Mouse (Mus musculus): ENCODE measurements around the gene Sp8. TPM values are rescaled to one million over a fixed set of nuclear protein-coding genes. Genes with fewer than 3 reads are reported as not detected.

Gene Sp8
- polyA plus RNA-seq, 1 experiment: not detected

- 8% methylated on average over 15 of the region's 15 CpGs for WGBS
- no peaks in the 10 kb centered on the region for H3K4me1 ChIP-seq (ENCODE audit: control insufficient read depth, insufficient read depth, low read length)
- no peak for DNase-seq
- H3K4me3 ChIP-seq (replicated peaks; ENCODE audit: extremely low read depth, low read depth, low read length): no peak overlapping the region
- TF ChIP-seq CTCF (IDR thresholded peaks at IDR 0.05; ENCODE audit: insufficient read depth, low read length): no peak
- TF ChIP-seq POLR2A (IDR thresholded peaks at IDR 0.05; ENCODE audit: borderline replicate concordance, extremely low read depth, low read depth, low read length): no peak
These were observed 5.8 kb upstream of the Sp8 start for GRCm38 (mm10) chr12:118840301-118840700.

DNA sequence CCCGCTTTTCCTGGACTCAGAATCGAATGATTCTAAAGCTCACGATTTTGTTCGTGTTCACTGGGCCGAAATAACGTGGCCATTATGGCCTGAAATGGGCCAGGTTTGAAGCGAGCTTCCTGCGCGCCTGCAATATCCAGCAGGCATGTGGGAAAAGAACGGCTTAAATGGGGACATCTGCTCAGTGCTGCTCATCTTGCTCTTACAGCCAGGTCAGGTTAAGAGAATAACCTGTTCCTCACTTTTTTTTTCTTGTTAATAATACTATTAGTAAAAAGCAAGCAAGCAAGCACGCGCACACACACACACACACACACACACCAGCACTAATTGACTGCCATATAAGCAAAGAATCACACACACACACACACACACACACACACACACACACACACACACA lies 5.3 kb upstream of the Sp8 start:
- no peak overlapping the region for H3K4me3 ChIP-seq (replicated peaks; ENCODE audit: extremely low read depth, low read depth, low read length)
- DNase-seq: no peak
- H3K4me1 ChIP-seq (ENCODE audit: control insufficient read depth, insufficient read depth, low read length): no peaks in the 10 kb centered on the region
- TF ChIP-seq POLR2A (IDR thresholded peaks at IDR 0.05; ENCODE audit: borderline replicate concordance, extremely low read depth, low read depth, low read length): no peak
- WGBS: 5% methylated on average over 12 of the region's 12 CpGs

- WGBS: 9% methylated on average over 5 of the region's 5 CpGs
- DNase-seq: no peak
- Histone ChIP-seq H3K4me1 (ENCODE audit: control insufficient read depth, insufficient read depth, low read length) (peaks cover 1% of the 10 kb centered on the region; the same call in 1 of the 2 replicates), H3K4me3 (replicated peaks; ENCODE audit: extremely low read depth, low read depth, low read length) (no peak overlapping the region)
- TF ChIP-seq POLR2A (IDR thresholded peaks at IDR 0.05; ENCODE audit: borderline replicate concordance, extremely low read depth, low read depth, low read length): no peak
- TF ChIP-seq CTCF (IDR thresholded peaks at IDR 0.05; ENCODE audit: insufficient read depth, low read length): no peak
These were observed 4.7 kb upstream of the Sp8 start for GRCm38 (mm10) chr12:118841381-118841922.

GRCm38 (mm10) chr12:118841971-118842550 lies 4.1 kb upstream of the Sp8 start:
- TF ChIP-seq POLR2A (IDR thresholded peaks at IDR 0.05; ENCODE audit: borderline replicate concordance, extremely low read depth, low read depth, low read length) (no peak), CTCF (IDR thresholded peaks at IDR 0.05; ENCODE audit: insufficient read depth, low read length) (no peak)

DNA sequence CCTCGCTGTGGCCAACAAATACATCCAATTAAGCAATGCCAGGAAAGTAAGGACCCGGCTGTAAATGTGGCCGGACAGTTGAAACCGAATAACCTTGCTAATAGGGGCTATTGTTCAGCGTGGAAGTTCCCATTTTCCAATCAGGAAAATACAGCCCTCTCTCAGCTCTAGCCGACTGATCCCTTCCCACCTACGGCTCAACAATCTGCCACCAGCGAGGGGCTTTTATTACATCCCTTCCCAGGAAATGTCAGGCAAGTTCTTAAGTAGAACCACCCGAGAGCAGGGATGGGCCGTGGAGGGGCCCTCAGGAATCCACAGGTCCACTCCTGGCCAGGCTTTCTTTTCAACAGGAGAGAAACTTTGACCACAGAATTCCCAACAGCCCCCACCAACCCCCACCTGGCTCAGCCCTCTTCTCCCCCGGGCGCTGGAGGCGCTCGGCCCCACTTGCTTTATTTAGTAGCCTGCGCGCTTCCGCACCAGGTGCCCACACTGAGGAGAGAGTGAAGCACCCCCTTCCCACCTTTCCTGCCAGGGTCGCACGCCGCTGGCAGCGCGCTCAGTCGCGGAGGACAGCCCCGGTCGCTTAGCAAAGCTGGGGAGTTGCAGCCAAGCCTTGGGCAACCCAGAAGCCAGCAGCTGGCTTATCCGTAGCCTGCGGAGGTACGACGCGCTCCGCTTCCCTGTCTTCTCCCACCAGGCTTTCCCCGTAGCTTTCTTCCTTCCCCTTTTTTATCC lies 3.3 kb upstream of the Sp8 start:
- H3K4me3 ChIP-seq (replicated peaks; ENCODE audit: extremely low read depth, low read depth, low read length): no peak overlapping the region
- 4% methylated on average over 33 of the region's 33 CpGs for WGBS
- peaks cover 4% of the 10 kb centered on the region for H3K4me1 ChIP-seq (ENCODE audit: control insufficient read depth, insufficient read depth, low read length)
- DNase-seq: no peak
- no peak for TF ChIP-seq CTCF (IDR thresholded peaks at IDR 0.05; ENCODE audit: insufficient read depth, low read length)
- TF ChIP-seq POLR2A (IDR thresholded peaks at IDR 0.05; ENCODE audit: borderline replicate concordance, extremely low read depth, low read depth, low read length): no peak

More at GRCm38 (mm10) chr12:118841971-118842550, 4.1 kb upstream of the Sp8 start:
- DNase-seq: no peak
- WGBS: 14% methylated on average over 6 of the region's 6 CpGs
- H3K4me3 ChIP-seq (replicated peaks; ENCODE audit: extremely low read depth, low read depth, low read length): no peak overlapping the region
- H3K4me1 ChIP-seq (ENCODE audit: control insufficient read depth, insufficient read depth, low read length): peaks cover 4% of the 10 kb centered on the region

- Histone ChIP-seq H3K4me1 (ENCODE audit: control insufficient read depth, insufficient read depth, low read length) (peaks cover 9% of the 10 kb centered on the region), H3K4me3 (replicated peaks; ENCODE audit: extremely low read depth, low read depth, low read length) (no peak overlapping the region)
- no peak for DNase-seq
- no peak for TF ChIP-seq POLR2A (IDR thresholded peaks at IDR 0.05; ENCODE audit: borderline replicate concordance, extremely low read depth, low read depth, low read length)
- TF ChIP-seq CTCF (IDR thresholded peaks at IDR 0.05; ENCODE audit: insufficient read depth, low read length): no peak
These were observed 2.0 kb upstream of the Sp8 start for GRCm38 (mm10) chr12:118844111-118844510.

DNA sequence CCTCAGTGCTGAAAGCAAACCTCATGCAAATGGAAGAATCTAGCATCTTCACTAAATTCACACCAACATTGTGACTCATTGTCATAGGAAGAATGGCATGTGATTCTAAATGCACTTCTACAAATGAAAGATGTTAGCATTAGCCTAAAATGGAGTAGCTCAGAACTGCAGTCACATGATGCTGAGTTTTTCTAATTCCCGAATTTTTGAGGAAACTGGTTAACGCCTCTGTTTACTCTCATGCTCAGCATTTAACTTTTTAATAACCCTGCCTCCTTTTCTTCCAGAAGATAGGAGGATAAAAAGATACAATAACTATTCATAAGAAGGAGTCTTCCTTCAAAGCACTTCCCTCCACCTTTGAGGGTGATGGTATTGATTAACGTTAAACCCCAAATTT lies 1.3 kb upstream of the Sp8 start:
- DNase-seq: no peak
- TF ChIP-seq CTCF (IDR thresholded peaks at IDR 0.05; ENCODE audit: insufficient read depth, low read length) (no peak), POLR2A (IDR thresholded peaks at IDR 0.05; ENCODE audit: borderline replicate concordance, extremely low read depth, low read depth, low read length) (no peak)
- WGBS: 8% methylated on average over 3 of the region's 3 CpGs
- Histone ChIP-seq H3K4me1 (ENCODE audit: control insufficient read depth, insufficient read depth, low read length) (peaks cover 9% of the 10 kb centered on the region), H3K4me3 (replicated peaks; ENCODE audit: extremely low read depth, low read depth, low read length) (no peak overlapping the region)

DNA sequence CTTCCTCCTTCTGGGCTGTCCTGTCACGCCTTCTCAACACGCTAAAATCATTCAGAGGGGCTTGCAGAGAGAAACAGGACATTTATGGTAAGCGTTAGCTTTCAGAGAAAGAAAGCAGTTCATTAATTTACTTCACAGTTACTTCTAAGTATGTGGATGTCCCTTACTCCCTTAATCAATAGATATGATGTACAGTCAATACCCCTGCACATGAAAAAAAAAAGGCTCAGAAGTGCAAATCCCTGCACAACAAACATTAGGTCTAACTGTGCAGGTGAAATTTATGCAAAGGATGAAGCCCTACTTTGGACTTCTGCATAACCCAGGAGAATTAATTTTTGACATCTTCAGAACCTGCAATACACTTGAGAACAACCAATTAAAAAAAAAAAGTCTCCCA lies 778 bp upstream of the Sp8 start:
- no peak for TF ChIP-seq POLR2A (IDR thresholded peaks at IDR 0.05; ENCODE audit: borderline replicate concordance, extremely low read depth, low read depth, low read length)
- TF ChIP-seq CTCF (IDR thresholded peaks at IDR 0.05; ENCODE audit: insufficient read depth, low read length): no peak
- WGBS: 15% methylated on average over 3 of the region's 3 CpGs
- H3K4me1 ChIP-seq (ENCODE audit: control insufficient read depth, insufficient read depth, low read length): peaks cover 9% of the 10 kb centered on the region
- DNase-seq: no peak
- H3K4me3 ChIP-seq (replicated peaks; ENCODE audit: extremely low read depth, low read depth, low read length): no peak overlapping the region

DNA sequence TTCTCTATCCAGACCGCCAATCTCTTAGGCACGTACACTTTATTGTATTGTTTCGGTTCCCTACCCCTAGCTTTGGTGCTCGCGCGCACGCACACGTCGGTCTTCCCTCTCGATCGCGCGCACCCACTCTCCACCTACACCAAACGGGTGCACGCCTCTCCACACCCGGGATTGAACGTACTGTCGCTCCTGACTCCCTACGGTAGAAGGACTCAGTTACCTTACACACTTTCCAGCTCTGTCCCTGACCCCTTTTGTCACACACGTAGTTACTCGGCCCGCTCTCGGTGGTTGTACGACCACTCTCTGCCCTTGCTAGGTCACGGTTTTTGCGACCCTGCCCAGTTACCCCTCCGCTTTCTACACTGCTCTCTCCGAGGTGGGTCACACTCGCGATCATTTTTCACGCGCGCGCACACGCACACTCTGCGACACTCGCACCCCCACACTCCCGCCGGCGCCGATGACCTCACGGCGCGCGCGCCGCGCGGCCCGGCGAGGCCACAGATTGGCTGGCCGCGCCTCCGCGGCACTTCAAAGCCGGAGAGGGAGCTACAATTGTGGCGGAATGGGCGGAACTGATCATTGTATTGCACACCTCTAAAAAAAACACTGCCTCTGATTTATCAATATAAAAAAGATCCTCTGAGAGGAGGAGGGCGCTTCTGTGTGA lies 656 bp downstream of the Sp8 start:
- WGBS: under 1% methylated on average over 59 of the region's 59 CpGs
- Histone ChIP-seq H3K4me3 (replicated peaks; ENCODE audit: extremely low read depth, low read depth, low read length) (peak overlapping the region; percentile 48), H3K4me1 (ENCODE audit: control insufficient read depth, insufficient read depth, low read length) (peaks cover 9% of the 10 kb centered on the region)
- DNase-seq: no peak
- TF ChIP-seq POLR2A (IDR thresholded peaks at IDR 0.05; ENCODE audit: borderline replicate concordance, extremely low read depth, low read depth, low read length): no peak
- no peak for TF ChIP-seq CTCF (IDR thresholded peaks at IDR 0.05; ENCODE audit: insufficient read depth, low read length)

All from lung, adult 2 months (tissue).